ENCODE assay signal across 40 mouse cellular contexts in genomic region chr13:22771592-22771991, GRCm38 (mm10). TPM values are rescaled to one million over a fixed set of nuclear protein-coding genes. Genes with fewer than 3 reads are reported as not detected.
"Had no signal": no experiment of that assay in that cellular context is flagged by ENCODE, and none has a peak within 500 bp of the region (broad histone marks: within the 10 kb centered on the region; RNA-seq: fewer than 3 reads in every experiment).

No protein-coding gene starts in this region.

RNA-seq across cellular contexts. Expression of gene Vmn1r208, which starts 5.6 kb away (rescaled TPM):
- total RNA-seq: left cerebral cortex, postnatal 10 days; left cerebral cortex, postnatal 14 days; left cerebral cortex, postnatal 25 days; left cerebral cortex, postnatal 36 days; left cerebral cortex, postnatal 4 days; liver, adult 2 months; megakaryocyte progenitor cell, adult 5-6 weeks; megakaryocyte, adult 5-6 weeks; megakaryocyte-erythroid progenitor cell, adult 5-6 weeks; midbrain, postnatal 0 days; monocyte, adult 5-6 weeks had no signal
- polyA plus RNA-seq: limb, embryonic 10.5 days; limb, embryonic 11.5 days; limb, embryonic 12.5 days; limb, embryonic 13.5 days; limb, embryonic 14.5 days; limb, embryonic 15.5 days; liver, adult 2 months; liver, embryonic 11.5 days; liver, embryonic 12.5 days; liver, embryonic 13.5 days; liver, embryonic 14.5 days; liver, embryonic 15.5 days; liver, embryonic 16.5 days; liver, postnatal 0 days; lung, adult 2 months; lung, embryonic 14.5 days; lung, embryonic 15.5 days; lung, embryonic 16.5 days; lung, postnatal 0 days; macrophage; midbrain, embryonic 10.5 days; midbrain, embryonic 11.5 days; midbrain, embryonic 12.5 days; midbrain, embryonic 13.5 days; midbrain, embryonic 14.5 days; midbrain, embryonic 15.5 days; midbrain, embryonic 16.5 days; midbrain, postnatal 0 days; myocyte; neural tube, embryonic 11.5 days; neural tube, embryonic 12.5 days had no signal

RNA-seq across cellular contexts. Expression of gene Vmn1r209, which starts 37.9 kb away (rescaled TPM):
- total RNA-seq: left cerebral cortex, postnatal 36 days; liver, adult 2 months; megakaryocyte progenitor cell, adult 5-6 weeks; megakaryocyte, adult 5-6 weeks; megakaryocyte-erythroid progenitor cell, adult 5-6 weeks; midbrain, postnatal 0 days; monocyte, adult 5-6 weeks had no signal
- polyA plus RNA-seq: limb, embryonic 10.5 days; limb, embryonic 11.5 days; limb, embryonic 12.5 days; limb, embryonic 13.5 days; limb, embryonic 14.5 days; limb, embryonic 15.5 days; liver, adult 2 months; liver, embryonic 11.5 days; liver, embryonic 12.5 days; liver, embryonic 13.5 days; liver, embryonic 14.5 days; liver, embryonic 15.5 days; liver, embryonic 16.5 days; liver, postnatal 0 days; lung, adult 2 months; lung, embryonic 14.5 days; lung, embryonic 15.5 days; lung, embryonic 16.5 days; lung, postnatal 0 days; macrophage; midbrain, embryonic 10.5 days; midbrain, embryonic 11.5 days; midbrain, embryonic 12.5 days; midbrain, embryonic 13.5 days; midbrain, embryonic 14.5 days; midbrain, embryonic 15.5 days; midbrain, embryonic 16.5 days; midbrain, postnatal 0 days; myocyte; neural tube, embryonic 11.5 days; neural tube, embryonic 12.5 days had no signal

RNA-seq across cellular contexts. Expression of gene Vmn1r207-ps, which starts 42.2 kb away (rescaled TPM):
- total RNA-seq: liver, adult 2 months; megakaryocyte progenitor cell, adult 5-6 weeks; megakaryocyte, adult 5-6 weeks; megakaryocyte-erythroid progenitor cell, adult 5-6 weeks; midbrain, postnatal 0 days; monocyte, adult 5-6 weeks had no signal
- polyA plus RNA-seq: limb, embryonic 10.5 days; limb, embryonic 11.5 days; limb, embryonic 12.5 days; limb, embryonic 13.5 days; limb, embryonic 14.5 days; limb, embryonic 15.5 days; liver, adult 2 months; liver, embryonic 11.5 days; liver, embryonic 12.5 days; liver, embryonic 13.5 days; liver, embryonic 14.5 days; liver, embryonic 15.5 days; liver, embryonic 16.5 days; liver, postnatal 0 days; lung, adult 2 months; lung, embryonic 14.5 days; lung, embryonic 15.5 days; lung, embryonic 16.5 days; lung, postnatal 0 days; macrophage; midbrain, embryonic 10.5 days; midbrain, embryonic 11.5 days; midbrain, embryonic 12.5 days; midbrain, embryonic 13.5 days; midbrain, embryonic 14.5 days; midbrain, embryonic 15.5 days; midbrain, embryonic 16.5 days; midbrain, postnatal 0 days; myocyte; neural tube, embryonic 11.5 days; neural tube, embryonic 12.5 days had no signal

RNA-seq across cellular contexts. Expression of gene Vmn1r210, which starts 59.6 kb away (rescaled TPM):
- total RNA-seq: left cerebral cortex, postnatal 10 days; left cerebral cortex, postnatal 14 days; left cerebral cortex, postnatal 25 days; left cerebral cortex, postnatal 36 days; left cerebral cortex, postnatal 4 days; liver, adult 2 months; megakaryocyte progenitor cell, adult 5-6 weeks; megakaryocyte, adult 5-6 weeks; megakaryocyte-erythroid progenitor cell, adult 5-6 weeks; midbrain, postnatal 0 days; monocyte, adult 5-6 weeks had no signal
- polyA plus RNA-seq: limb, embryonic 10.5 days; limb, embryonic 11.5 days; limb, embryonic 12.5 days; limb, embryonic 13.5 days; limb, embryonic 14.5 days; limb, embryonic 15.5 days; liver, adult 2 months; liver, embryonic 11.5 days; liver, embryonic 12.5 days; liver, embryonic 13.5 days; liver, embryonic 14.5 days; liver, embryonic 15.5 days; liver, embryonic 16.5 days; liver, postnatal 0 days; lung, adult 2 months; lung, embryonic 14.5 days; lung, embryonic 15.5 days; lung, embryonic 16.5 days; lung, postnatal 0 days; macrophage; midbrain, embryonic 10.5 days; midbrain, embryonic 11.5 days; midbrain, embryonic 12.5 days; midbrain, embryonic 13.5 days; midbrain, embryonic 14.5 days; midbrain, embryonic 15.5 days; midbrain, embryonic 16.5 days; midbrain, postnatal 0 days; myocyte; neural tube, embryonic 11.5 days; neural tube, embryonic 12.5 days had no signal
